Mouse (Mus musculus) CD4-positive helper T cell, adult 2 months (primary cell): Measurements from ENCODE around the gene Rab7b.
A peak's percentile ranks its signal among the peaks of the same experiment; 100 is the strongest.

Source experiments
- DNase-seq: peaks from one replicate; pipeline ENCODE4 v3.0.0-alpha.2; 2012; ENCODE audit warnings: low read depth, missing footprints, low spot score

The Rab7b gene

DNA sequence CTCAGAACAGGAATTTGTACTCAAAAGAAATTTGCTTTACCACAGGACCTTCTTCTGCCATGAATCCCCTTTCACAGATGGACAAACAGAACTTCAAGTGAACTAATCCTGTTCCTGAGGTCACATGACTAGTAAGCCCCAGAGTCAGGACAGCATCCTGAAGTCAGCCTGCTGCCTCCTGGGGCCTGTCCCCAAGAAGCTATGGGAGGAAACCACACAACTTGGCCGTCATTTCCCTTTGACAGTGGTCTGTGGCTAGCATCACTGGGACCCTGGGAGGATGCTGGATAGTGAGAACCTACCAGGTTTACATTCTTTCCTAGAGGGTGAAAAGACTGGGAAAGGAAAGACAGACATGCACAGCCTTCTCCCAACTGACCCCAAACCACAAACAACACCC is 50.3 kb downstream of the Rab7b start:
- DNase-seq: no peak

- no peak for DNase-seq
These were observed 51.1 kb downstream of the Rab7b start for GRCm38 (mm10) chr1:131739481-131740160.

DNA sequence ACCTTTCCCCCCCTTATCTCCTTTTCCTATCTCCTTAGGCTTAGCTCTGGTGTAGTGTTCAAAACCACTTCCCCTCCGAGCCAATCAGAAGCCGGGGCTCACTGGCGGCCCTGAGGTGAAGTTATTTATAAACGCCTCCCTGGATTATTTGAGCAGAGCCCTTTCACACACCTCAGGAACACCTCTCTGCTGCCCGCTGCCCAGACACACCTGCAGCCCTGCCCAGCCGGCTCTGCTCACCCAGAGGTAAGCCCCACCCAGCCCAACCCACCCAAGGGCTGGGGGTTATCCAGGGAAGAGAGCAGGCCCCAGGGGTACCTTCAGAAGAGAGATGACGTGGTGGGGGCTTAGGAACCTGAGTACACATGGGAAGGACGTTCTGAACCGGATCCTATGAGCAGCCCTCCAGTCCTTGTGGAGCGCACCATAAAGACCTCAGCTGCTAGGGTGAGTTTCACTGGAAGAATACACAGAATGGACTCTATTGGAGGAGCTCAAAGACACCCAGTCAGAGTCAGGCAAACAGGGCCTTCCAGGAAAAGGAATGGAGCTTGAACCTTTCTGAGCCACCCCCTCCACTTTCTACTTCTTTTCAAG is 55.5 kb downstream of the Rab7b start, which contains the start of gene Slc26a9:
Slc26a9 (plus strand) TSS at position 155 of the 597 bp plus-strand sequence.
- no peak for DNase-seq

GRCm38 (mm10) chr1:131745391-131745790 is 56.9 kb downstream of the Rab7b start:
- DNase-seq: no peak

DNA sequence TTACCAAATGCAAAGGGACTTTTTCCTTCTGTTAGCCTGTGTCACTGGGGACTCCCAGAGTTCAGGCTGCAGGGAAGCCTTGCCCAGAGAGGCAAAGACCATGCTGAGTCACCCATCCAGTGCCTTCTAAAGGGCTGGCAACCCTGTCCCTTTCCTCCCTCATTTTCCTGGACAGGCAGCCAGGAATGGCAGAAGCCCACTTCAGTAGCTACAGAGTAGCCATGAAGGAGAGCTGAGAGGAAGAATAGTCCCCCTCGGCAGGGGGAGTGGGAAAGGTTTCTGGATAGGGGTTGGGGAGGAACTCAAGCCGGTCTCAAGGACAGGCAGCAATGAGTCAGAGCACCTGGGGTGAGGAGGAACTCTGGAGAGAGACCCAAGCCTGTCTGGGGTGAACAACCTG is 59.3 kb downstream of the Rab7b start:
- no peak for DNase-seq

DNA sequence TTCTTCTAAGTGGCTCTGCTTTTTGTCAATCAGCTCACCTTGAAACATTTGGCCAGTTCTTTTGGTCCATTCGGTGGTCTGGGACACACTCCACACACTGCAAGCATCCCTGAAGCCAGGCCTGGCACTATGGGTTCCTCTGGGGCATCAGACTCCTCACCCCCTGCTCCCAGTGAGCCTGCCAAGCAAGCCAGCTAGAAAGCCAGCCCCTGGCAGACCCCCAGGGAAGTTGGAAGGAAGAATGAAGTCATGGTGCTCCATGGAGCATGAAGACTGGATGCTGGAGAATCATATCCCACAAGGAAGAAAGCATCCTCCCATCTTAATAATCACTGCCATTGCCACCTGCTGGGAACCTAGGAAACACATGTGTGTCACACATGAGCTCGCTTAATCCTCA is 60.1 kb downstream of the Rab7b start:
- no peak for DNase-seq

DNA sequence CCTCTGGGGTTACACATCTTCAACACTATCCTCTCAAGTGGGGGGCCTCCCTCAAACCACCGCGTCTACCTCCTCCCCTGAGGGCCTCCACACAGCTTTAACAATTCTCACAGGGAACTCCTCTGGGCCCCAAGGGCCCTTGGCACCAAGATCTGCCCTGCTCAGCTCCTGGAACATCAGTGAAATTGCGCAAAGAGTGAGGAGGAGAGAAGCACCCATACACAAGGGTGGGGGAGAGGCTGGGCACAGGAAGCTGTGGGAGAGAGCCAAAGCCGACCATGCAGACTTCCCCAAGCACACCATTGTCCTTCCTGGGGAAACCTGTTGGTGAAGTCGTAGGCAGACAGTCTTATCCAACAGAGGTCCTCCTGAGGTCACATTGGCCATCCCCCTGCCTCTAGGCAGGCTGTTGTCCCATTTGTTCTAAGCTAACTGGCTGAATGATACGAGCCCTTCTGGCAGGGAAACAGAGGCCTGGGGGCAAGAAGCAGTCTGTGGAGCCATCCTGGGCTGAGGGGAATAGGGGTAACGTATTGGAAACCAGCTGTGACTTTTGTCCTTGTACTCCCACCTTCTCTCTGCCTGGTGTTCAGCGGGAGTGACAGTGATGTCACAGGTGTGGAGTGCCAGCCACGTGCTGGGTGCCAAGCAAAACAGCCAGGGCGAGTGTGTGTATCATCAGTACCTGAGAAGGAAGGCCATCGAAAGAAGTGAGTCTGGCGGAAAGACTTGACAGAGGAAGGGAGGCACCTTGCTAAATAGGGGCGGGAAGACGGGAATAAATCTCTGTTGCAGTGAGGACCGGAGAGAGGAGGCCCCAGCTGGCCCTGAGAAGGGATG is 61.4 kb downstream of the Rab7b start:
- no peak for DNase-seq

DNA sequence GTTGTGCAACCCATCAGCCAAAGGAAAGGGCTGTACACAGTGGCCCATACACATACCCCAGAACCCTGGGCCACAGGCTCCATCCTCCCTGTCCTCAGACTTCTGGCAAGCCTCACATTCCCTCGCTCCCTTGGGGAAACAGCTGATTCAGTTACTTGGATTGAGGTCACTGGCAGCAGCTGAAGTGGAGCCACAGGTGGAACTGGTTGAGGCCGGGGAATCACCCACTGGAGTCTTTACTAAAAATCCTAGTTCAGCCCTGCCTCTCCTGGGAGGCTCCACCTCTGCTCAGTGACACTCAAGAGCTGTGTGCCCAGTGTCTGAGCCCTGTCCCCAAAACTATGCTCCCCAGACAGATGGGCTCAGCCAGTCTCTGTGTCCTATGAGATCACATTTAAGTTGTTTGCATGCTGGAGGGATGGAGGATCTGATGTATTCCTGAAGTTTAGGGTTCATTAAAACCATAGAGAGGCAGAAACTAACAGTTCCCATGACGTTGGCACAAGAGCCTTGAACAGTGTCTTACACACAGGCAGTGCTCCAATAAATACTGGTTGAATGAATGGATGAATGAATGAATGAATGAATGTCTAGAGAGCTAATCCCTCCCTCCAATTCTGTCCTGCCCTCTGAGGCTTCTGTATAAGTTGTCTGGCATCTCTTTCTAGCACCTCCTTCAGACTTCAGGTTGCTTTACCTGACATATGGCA is 62.8 kb downstream of the Rab7b start:
- DNase-seq: no peak

GRCm38 (mm10) chr1:131751891-131752311 is 63.4 kb downstream of the Rab7b start:
- DNase-seq: no peak

DNA sequence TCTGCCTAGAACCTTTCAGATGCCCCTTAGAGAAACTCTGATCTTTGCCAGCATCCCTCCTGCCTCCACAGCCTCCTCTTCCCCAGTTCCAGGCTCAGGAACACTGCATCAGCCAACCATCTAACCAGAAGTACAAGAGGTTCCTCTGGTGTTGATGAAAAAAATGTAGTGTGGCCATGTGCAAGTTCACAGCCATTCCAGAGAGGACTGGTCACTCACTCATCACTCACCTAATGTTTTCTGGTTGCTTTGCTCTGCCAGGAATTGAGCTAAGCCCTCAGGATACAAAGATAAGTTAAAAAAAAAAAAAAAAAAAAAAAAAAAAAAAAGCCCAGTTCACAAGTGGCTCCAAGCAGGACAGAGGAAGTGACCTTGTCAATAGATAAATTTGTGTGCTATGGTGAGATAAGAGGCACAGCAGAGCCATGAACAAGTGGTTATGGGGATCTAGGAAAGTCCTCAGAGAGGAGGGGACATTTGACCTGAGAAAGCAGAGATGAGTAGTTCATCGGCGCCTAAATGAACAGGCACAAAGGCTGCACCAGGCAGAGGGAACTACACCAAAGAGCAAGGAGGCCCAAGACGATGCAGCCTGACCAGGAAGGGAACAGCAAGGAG is 65.8 kb downstream of the Rab7b start:
- no peak for DNase-seq

GRCm38 (mm10) chr1:131754916-131755315 is 66.4 kb downstream of the Rab7b start:
- peak; percentile 18 for DNase-seq

DNA sequence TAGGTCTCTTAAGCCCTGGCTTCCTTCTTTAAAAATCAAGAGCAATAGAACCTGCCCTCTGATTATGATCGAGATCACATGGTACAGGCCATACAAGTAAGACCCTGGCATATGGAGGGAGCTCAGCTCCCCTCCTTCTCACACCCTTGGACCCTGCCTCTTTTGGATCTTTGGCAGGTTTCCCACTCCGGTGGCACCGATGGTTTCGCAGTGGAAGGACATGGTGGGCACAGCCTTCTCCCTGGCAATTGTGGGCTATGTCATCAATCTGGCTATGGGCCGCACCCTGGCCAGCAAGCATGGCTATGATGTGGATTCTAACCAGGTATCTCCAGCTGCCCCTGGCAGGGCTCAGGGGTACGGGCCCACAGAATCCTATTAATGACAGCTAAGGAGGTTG is 68.7 kb downstream of the Rab7b start:
- DNase-seq: no peak

DNA sequence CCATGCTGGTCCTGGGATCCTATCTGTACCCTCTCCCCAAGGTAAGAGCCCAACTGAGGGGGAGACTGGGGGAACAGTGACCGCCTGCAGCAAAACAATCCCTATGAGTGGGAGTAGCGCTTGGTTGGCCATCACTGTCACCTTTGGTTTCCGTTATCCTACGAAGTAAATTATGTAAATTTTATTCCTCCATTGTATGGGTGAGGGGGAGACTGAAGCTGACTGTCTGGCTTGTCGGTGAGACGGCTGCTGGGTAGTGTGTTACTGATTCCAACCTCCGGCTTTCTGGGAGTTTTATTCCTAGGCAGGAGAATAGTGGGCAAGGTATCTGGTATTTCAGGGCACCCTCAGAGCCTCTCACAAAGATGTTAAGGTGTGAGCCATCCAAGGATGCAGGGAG is 70.3 kb downstream of the Rab7b start:
- no peak for DNase-seq

GRCm38 (mm10) chr1:131759667-131760427 is 71.4 kb downstream of the Rab7b start:
- DNase-seq: no peak

- DNase-seq: no peak
These were observed 71.9 kb downstream of the Rab7b start for GRCm38 (mm10) chr1:131760428-131760820.

- no peak for DNase-seq
These were observed 72.8 kb downstream of the Rab7b start for GRCm38 (mm10) chr1:131761079-131761831.

DNA sequence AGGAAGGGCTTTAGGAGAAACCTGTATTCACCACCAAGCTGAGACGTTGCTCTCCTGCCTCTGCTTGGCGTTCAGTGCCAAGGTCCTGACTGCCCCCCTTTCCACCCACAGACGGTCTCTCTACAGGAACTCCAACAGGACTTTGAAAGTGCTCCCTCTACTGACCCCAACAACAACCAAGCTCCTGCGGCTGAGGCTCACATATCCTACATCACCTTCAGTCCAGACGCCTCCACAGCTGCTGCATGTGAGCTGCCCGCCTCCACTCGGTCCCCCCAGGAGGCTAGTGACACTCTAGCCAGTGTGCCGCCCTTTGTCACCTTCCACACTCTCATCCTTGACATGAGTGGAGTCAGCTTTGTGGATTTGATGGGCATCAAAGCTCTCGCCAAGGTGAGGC is 75.2 kb downstream of the Rab7b start:
- no peak for DNase-seq

DNA sequence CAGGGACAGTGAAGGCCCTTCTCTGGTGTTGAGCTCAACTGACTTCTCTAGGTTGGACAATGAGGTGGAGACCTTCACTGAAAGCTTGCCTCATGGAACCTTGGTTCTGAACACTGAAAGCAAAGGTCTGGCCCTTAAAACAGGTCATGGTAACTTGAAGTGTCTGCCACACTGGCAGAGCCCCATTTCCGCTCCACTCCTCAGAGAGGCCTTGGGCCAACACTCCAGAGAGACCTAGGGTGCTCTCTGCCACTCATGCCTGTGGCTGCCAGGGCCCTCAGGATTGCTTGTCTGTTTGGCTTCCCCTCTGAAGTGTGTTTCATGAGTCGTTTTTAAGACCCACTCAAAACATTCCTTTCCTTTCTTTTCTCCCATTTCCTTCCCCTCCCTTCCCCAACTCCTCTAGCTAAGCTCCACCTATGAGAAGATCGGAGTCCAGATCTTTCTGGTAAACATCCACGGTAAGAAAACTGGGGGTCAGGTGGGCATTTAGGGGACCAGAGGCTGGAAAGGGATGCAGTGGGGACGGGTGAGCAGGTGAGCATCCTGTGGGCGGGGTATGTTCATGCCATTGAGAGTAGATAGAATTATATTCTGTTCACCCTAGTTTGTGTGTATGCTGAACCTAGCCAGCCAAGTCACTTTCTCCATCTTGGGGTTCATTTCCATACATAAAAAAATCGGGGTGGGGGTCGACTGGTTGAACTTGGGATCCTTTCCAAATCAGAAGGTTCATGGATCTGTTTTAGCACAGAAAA is 76.3 kb downstream of the Rab7b start:
- DNase-seq: no peak
